Mouse (Mus musculus): ENCODE results near the gene Slc30a7.

- no peak for TF ChIP-seq CHD2 (IDR thresholded peaks at IDR 0.05; ENCODE audit: low read depth, low read length)
- TF ChIP-seq MAFK (IDR thresholded peaks at IDR 0.05; ENCODE audit: insufficient read depth, low read depth, low read length) = no peak
- no peak for TF ChIP-seq ZNF384 (IDR thresholded peaks at IDR 0.05; ENCODE audit: low read depth, low read length)
- TF ChIP-seq ZC3H11A (IDR thresholded peaks at IDR 0.05; ENCODE audit: borderline replicate concordance, low read depth, low read length) = no peak
- no peak for TF ChIP-seq HCFC1 (IDR thresholded peaks at IDR 0.05; ENCODE audit: borderline replicate concordance, insufficient read depth, low read length)
These were observed 7.7 kb upstream of the Slc30a7 start for GRCm38 (mm10) chr3:116014901-116015300.

Measured in ES-E14 (cell line).